ENCODE assay signal across 1 mouse cellular context in the genomic region with DNA sequence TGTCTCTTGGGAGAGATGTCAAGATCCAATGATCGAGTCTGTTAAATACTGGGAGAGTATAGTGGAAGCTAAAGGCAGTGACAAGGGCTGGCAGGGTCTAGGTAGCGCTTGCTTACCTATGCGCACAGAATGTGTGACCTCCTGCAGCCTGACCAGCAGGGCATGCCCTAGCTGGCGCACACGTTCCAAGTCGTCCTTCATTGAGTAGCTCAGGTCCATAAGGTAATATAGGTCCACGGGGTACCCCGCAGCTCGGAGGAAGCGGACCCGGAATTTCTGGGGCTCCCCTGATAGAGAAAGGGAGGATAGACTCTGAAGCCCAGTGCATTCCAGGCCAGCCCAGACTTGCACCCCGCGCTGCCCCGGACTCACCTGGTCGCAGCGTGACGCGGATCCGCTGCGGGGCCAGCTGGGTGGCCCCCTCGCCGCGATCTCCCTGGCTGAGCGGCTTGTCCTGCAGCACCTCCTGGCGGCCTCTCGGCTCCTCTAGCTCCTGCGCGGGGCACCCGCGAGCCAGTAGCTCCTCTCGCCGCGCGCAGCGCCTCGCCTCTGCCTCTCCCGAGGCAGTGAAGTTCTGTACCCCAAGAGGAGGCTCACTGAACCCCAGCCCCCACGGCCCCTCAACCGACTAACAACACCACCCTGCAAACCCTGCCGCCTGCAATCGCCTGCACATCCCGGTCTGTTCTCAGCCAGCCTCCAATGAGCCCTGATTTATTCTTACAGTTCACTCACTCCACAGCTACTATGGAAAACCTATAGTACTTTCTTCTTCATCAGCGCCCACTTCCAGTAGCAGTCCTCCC.
TF ChIP-seq lines count a peak whose summit lies in the region.

No protein-coding gene starts in this region.

TF ChIP-seq in C2C12, 6 proteins besides CTCF, POLR2A, EP300 and RAD21:
- TF ChIP-seq CEBPB (IDR thresholded peaks at IDR 0.05; ENCODE audit: low read depth) = no peak
- no peak for TF ChIP-seq MAX (IDR thresholded peaks at IDR 0.05)
- TF ChIP-seq FOSL1 (IDR thresholded peaks at IDR 0.05; ENCODE audit: insufficient read depth, low read length, poor library complexity, severe bottlenecking) = no peak
- no peak for TF ChIP-seq MYOD1 (IDR thresholded peaks at IDR 0.05; ENCODE audit: control insufficient read depth, insufficient read length, low read depth)
- TF ChIP-seq MYOG (IDR thresholded peaks at IDR 0.05; ENCODE audit: control insufficient read depth, extremely low read depth, insufficient read length) = no peak
- no peak for TF ChIP-seq USF1 (IDR thresholded peaks at IDR 0.05; ENCODE audit: low read depth)
TF ChIP-seq in C2C12: peak in this region for 0.
